Mouse (Mus musculus) cerebellum, adult 11 months (tissue): ENCODE measurements around the gene Mfsd10.

Source experiments
- DNase-seq: peaks from one replicate; pipeline ENCODE4 v3.0.0; 2022

Gene Mfsd10

GRCm38 (mm10) chr5:34636481-34637287 lies at the start of gene Mfsd10:
Gene Mfsd10 (minus strand): TSS chr5:34637212.
- peak; percentile 74 for DNase-seq

GRCm38 (mm10) chr5:34670280-34670679 lies 33.3 kb upstream of the Mfsd10 start:
- DNase-seq, result no peak

GRCm38 (mm10) chr5:34669493-34669892 lies 32.5 kb upstream of the Mfsd10 start:
- no peak for DNase-seq

DNA sequence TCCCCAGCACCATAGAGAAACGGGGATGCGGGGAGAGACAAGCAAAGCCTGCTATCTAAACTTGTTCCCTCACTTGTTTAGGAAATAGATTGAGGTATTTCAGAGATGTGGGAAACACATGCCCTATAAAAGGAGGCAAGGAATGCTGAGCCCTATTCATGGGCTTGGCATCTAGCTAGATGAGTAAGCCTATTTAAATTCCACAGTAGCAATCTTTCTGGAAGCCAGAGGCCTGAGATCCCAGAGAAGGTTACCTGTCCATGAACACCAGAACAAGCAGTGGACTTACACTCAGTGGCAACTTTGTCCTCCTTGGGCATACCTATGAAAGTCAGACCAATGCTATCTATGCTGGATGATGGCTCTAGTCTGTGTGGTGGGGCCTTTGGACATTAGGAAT lies 26.2 kb upstream of the Mfsd10 start:
- DNase-seq, result no peak

DNA sequence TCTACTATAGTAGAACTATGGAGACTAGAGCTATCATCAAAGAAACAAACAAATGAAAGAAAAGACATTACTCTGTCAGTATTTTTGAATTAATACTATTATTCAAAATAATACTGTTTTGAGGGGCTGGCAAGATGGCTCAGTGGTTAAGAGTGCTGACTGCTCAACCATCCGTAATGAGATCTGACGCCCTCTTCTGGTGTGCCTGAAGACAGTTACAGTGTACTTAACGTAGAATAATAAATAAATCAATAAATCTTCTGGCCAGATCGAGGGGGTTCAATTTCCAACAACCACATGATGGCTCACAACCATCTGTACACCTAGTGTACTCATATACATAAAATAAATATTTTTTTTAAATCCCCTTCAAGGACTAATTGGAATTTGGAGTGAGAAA lies 24.9 kb upstream of the Mfsd10 start:
- no peak for DNase-seq

DNA sequence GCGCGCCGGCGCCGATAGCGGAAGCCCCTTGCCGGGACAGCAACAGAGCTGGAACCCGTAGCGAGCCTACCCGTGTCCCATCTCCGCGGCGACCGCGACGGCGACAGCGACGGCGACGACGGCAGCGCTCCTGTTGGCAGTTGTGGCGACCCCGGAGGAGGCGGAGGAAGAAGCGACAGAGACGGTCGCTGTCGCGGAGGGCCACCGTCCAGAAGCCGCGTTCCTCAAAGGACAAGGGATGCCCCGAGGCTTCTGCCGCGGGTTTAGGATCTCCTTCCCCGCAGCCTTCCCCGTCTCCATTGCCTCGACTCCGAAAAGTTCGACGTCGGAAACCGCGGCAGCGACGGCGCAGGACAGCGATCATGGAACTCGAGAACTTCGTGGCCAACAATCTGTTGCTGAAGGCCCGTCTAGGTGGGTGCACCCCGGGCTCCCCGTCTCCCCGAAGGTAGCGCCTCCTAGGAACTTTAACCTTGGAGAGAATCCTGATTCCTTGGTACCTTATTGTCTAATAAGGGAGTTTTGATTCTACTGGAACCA lies 23.6 kb upstream of the Mfsd10 start:
- DNase-seq, result no peak

DNA sequence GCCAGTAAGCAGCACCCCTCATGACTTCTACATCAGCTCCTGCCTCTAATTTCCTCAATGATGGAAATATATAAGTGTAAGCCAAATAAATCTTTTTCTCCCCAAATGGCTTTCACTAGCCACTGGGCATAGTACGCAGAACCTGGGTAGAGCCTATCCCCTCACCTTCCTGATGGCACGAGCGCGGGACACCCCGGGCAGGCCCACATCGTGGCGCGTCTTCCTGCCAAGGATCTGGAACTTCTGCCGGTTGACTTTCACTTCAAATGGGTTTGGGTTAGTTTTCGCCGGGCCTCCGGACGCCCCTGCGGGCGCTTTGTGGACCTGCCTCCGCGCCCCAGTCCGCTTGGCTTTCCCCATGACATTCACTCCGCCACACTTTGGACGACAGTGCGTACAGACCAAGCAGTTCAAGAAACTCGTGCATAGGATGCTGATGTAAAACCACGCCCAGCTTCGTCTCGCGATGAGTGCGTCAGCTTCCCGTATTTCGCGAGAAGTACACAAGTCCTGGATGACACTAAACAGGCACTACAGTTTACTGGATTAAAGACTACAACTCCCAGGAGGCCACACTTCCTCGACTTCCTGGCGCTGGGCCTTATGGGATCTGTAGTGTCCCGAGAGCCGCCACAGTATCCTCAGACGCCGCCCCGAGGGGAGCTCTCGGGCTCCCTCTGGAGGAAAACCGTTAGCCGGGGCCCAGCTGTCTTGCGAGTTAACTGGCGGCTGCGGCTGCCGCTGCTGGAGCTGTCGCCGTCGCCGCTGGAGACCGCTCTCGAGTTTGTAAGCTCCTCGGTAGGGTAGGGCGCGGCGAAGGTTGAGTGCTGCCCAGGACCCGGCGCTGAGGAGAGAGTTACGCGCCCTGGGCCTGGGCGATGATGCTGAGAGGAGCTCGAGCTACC lies 22.9 kb upstream of the Mfsd10 start, which contains the start of the genes Nop14 and Grk4:
Gene Nop14 (minus strand): TSS at position 463 of the 905 bp plus-strand sequence.
Gene Grk4 (plus strand): TSS at position 694 of the 905 bp plus-strand sequence.
- DNase-seq, result peak; percentile 98

- no peak for DNase-seq
These were observed 20.5 kb upstream of the Mfsd10 start for GRCm38 (mm10) chr5:34657556-34657955.

DNA sequence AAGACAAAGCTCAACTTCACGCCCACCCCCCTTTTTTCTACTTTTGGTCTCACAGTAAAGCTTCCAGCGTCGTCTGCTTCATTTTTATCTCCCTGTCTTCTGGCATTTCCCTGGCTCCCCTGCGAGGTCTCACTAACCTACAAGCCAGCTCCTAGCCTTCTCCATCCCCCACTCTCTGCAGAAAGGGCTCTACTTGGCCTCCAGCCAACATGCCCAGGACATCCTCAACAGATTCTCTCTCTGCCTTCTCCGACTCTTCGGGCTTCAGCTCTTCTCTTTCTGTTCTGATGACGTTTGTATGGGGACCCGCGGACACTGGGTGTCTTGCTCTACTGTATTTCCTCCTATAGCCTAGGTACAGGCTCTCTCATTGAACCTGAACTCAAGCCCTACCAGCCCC lies 17.9 kb upstream of the Mfsd10 start:
- DNase-seq, result no peak

GRCm38 (mm10) chr5:34652961-34653360 lies 15.9 kb upstream of the Mfsd10 start:
- DNase-seq, result no peak

DNA sequence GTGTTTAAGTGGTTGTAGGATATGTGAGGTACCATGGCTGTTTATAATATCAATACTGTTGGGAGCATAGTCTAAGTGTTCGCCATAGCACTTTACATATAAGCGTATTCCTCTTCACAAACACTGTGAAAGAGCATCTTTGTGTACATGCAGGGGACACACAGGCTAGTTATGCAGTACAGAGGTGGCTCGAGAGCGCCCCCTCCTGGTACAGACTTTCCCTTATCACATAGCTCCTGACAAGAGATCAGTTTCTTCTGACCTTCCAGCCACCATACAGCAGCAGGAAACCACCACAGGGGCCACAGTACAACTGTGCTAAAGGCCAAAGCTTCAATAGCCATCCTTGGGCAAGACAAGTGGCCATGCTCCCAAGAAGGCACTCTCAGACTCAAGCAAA lies 10.6 kb upstream of the Mfsd10 start:
- DNase-seq, result peak; percentile 62

- DNase-seq, result no peak
These were observed 5.9 kb upstream of the Mfsd10 start for GRCm38 (mm10) chr5:34642932-34643331.

DNA sequence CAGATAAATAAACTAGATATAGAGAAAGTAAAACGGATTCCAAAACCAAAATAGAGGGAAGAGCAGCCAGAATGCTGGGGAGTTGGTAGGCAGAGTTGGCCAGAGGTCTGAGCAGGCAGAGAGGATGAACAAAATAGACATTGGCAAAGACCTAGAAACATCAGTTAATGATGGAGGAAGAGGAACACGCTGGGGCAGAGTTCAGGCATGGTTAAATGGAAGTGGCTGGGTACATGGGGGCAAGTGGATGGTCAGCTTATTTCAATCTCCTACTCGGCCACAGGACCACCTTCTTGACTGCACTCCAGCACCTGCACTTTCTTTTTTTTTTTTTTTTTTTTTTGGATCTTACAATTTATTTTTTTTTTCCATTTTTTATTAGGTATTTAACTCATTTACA lies 5.0 kb upstream of the Mfsd10 start:
- no peak for DNase-seq

GRCm38 (mm10) chr5:34637591-34638156 lies 662 bp upstream of the Mfsd10 start:
- DNase-seq, result no peak

DNA sequence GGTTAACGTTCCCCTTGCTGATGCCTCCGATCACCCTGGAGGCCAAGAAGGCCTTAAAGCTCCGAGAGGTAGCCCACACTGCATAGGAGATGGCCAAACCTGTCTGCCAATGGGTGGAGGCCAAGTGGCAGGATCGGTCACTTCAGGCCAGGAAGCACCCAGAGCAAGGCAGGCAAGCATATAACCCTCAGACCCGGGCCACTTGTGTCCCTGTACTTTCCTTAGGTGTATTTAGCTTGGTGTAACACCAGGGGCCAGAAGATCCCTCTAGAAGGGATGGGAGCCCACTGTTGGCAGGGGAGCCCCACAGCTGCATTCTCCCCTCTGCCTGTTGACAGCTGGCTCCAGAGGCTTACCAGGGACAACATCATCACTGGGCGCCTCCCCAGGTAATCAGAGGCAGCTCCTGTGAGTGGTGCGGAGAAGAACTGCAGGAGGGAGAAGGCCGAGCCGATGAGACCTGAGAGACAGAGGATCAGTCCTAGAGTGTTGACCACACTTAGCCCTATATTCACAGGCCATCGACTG lies 1.3 kb downstream of the Mfsd10 start:
- DNase-seq, result peak; percentile 28

DNA sequence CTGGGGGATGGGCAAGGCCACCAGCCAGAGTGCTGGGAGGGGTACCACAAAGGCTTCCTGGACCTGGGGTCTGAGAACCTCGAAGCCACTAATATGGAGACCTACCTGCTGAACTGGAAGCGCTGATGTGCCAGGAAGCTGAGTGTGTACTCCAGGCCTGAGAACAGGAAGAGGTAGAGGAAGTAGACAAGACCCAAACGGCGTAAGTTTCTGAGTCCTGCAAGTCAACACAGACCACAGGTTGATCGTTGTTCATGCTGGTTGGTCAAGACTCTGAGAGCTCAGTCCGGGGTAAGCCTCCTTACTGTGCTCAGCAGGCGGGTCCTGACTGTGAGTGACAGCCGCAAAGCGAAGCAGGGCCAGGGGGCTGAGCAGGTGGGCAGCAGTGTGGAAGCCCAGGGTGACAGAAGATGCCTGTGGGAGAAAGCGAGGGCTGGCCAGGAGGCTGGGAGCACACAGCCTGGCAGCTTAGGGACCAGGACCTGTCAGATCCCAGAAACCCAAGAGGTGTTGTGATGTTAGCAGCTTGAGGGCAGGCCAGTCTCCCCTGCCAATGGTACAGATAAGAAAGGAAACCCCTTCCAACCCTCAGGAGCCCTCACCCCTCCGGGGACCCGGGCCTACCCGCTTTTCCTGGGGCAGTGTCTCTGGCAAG lies 2.1 kb downstream of the Mfsd10 start:
- no peak for DNase-seq

GRCm38 (mm10) chr5:34633641-34634040 lies 3.4 kb downstream of the Mfsd10 start:
- DNase-seq, result no peak

GRCm38 (mm10) chr5:34632996-34633395 lies 4.0 kb downstream of the Mfsd10 start:
- no peak for DNase-seq

- no peak for DNase-seq
These were observed 27.0 kb downstream of the Mfsd10 start for GRCm38 (mm10) chr5:34609966-34610365.

- peak; percentile 25 for DNase-seq
These were observed 28.8 kb downstream of the Mfsd10 start for GRCm38 (mm10) chr5:34608226-34608625.

- peak; percentile 32 for DNase-seq
These were observed 29.7 kb downstream of the Mfsd10 start for GRCm38 (mm10) chr5:34607100-34607880.
